Mouse (Mus musculus): ENCODE measurements around the gene Magi2.

Gene Magi2

DNA sequence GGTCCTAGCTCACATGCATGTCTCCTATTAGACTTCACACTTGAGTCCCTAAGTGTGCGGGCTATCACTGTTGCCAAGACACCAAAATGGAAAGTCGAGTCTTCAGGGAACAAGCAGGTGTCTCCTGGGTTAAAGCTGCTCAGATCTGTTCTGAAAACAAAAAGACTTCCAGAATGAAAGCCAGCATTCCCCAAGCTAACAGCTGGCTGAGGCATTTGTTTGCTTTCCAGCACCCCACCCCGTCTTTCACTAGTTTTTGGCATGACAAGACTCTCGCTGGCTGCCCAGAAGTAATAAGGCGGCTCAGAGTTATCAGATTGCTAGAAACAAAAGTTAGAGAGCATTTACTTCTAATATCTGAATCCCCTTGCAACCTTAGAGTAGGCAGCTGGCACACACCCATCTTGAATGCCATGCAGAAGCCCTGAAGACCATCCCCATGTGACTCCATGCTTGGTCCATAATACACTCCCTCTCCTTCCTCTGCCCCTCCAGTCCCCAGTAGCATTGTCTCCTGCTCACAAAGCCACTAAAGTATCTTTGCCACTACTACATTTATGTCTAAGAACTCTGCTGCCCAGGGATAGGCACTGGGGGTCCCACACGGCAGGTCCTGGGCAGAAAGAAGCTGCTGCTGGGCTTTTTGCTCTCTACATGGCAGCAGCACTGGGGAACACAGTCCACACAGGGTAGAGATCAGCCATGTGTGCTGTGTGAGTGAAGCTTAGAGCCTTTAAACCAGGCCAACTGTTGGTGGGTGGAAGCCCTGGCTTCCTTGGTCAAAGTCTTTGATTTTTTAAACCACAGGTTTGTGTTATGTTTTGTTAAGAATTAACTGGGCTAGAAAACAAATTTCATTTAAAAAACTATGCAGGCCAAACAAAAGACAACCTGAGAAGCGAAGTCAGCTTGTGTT, 1394.0 kb downstream of the Magi2 start:
- DNase-seq: peak; percentile 15 to 33

DNA sequence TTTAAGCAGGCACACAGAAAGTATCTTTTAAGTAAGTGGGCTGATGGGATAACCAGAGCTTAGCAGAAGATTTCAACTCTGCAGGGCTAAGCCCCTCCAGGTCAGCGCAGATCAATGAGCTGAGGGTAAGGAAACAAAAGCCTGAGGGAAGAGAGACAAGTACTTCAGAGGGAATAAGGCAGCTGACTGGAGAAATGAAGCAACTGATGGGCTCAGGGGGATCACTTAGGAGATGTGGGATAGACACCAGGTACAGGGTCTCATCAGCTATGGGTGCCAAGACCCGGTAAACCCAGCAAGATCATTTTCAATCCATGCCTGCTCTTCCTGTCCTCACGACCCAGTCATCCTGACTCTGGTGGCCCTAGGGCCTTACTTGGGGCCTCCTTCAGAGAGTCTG, 1395.6 kb downstream of the Magi2 start:
- no peak for DNase-seq

DNA sequence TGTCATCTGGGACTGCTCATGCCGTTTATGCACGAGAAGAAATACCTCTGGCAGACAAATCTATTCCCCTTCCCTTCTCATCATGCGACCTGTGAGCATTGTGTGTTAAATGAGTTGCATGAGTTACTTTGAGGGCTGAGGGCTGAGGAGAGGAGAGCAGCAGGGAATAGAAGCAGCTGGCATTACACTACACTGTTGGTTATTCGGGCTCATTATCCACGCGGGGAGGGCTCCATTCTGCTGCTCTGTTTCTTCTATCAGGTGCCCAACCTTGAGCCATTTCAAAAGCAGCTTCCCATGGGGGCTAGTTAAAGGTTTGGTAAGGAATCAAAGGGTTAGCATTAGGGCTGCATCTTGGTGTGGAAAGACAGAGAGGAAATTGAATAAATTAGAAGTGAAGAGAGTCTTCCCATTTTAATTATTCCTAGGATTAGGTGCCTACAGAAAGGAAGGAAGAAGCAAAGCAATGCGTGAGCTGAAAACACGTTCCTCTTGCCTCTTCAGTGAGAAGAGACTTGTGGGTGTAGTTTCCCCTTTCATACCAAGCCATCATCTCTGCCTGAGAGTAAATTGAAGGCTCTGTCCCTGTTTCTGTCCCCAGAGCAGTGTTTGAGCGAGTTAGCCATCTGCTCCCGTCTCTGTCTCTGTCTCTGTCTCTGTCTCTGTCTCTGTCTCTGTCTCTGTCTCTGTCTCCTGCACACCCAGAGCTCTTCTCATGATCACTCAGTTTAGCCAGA, 1396.2 kb downstream of the Magi2 start:
- no peak for DNase-seq

DNA sequence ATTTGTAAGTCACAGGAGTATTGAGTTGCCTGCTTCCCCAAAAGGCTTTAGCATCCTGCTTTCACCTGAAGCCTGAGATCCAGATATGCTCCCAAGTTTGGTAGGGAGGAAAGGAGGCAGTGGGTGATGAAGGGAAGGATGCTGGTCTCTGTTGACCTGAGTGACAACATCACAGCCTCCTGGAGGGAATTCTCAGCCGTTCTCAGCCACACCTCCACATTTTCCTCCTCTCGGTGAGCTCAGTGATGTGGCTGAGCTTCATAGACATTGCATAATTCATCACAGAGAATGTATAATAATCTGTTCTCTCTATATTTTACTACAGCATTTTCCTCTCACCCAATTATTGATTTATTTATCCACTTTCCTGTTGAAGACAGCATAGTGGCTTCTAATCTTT, 1398.3 kb downstream of the Magi2 start:
- no peak for DNase-seq

DNA sequence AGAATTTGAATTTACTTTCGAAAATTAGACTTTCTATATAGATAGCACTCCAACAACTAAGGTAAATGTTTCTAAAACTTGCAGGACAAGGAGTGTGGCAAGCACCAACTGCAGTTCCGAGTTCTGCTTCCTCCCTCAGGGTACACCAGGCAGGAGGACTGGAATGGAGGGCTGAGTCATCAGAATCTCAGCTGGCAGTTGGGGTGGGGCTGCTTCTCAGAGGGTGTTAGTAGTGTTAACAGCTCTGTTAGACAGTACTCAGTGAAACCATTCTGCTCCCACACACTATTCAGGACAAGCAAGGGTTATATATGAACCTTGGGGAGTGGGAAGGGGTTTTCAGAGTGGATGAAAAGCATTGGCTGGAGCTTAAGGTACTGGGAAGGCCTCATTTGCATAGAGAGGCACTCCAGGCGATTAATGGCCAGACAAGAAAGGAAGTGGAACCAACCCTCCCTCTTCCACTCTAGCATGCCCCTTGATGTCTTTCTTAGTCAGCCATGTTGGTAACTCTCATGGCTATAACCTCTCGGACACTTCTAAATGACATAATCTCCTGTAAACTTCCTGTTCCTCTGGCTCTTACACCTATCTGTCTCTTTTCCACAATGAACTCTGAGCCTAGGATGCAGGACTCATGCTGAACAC, 1402.2 kb downstream of the Magi2 start:
- DNase-seq: no peak

DNA sequence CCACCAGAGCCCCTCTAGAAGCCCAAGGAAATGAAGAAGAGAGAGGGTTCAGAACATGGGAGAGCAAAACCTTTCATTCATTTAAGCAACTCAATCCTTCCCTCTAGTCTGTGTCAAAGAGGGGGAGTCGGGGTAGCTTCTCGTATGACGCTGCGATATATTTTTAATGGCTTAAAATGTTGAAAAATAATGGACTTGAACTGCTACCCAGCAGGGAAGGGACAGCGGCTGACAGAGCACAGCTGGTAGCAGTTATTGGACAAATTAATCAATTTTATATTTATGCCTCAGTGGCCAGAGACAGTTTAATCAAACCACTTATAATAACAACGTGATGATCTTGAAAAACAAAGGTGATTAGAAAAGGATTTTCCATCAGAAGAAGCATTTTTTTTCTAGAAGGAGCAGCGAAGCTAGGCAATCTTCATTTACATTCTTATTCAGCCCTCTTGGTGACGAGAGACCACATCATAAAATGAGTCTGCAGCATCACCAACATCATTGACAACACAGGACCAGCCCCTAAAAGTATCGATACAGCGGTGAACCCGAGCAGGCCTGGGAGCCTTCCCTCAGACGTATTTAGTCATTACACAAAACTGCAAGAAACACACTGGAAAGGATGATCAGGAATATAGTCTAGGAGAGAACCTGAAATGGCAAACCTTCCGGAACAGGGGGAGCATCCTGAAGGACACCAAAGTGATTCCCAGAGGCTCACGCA, 1407.4 kb downstream of the Magi2 start:
- DNase-seq: no peak

- no peak for DNase-seq
These were observed 1408.0 kb downstream of the Magi2 start for GRCm38 (mm10) chr5:20634822-20635221.

GRCm38 (mm10) chr5:20637300-20637989, 1410.6 kb downstream of the Magi2 start:
- DNase-seq: peak in 1 of 2 experiments; percentile 19

DNA sequence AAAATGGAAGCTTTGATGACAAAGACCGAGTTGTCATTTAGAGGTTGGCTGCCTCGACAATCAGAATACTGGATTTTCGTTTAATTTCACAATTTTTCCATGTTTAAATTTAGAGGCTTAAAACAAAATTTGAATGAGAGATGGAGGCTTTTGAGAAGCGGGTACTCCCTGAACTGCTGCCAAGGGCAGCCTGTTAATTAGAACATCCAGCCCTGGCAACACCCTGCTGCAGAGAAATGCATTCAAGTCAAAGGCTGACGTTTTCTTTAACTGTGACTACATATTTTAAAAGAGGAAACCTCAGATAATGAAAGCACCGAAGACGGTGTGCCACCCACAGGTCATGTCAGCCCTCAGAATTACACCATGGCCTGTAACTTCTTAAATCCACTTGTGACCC, 1415.4 kb downstream of the Magi2 start:
- no peak for DNase-seq

DNA sequence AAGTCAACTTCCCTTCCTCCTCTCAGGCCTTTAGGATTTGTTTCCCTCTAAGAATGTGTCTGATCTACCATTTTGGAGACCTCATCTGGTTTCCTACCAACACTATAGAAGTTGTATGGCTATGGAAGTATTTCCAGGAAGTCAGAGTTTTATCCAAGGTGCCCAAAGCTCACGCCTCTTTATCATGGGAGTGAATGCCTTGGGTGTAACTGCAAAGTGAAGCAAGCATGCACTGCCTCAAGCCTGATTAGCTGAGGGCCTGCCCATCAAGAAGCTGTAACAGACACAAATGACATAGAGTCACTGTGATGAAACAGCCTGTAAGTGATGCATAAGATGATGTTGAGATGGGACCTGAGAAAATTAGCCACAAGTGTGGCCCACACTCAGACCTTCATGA, 1416.9 kb downstream of the Magi2 start:
- DNase-seq: no peak

DNA sequence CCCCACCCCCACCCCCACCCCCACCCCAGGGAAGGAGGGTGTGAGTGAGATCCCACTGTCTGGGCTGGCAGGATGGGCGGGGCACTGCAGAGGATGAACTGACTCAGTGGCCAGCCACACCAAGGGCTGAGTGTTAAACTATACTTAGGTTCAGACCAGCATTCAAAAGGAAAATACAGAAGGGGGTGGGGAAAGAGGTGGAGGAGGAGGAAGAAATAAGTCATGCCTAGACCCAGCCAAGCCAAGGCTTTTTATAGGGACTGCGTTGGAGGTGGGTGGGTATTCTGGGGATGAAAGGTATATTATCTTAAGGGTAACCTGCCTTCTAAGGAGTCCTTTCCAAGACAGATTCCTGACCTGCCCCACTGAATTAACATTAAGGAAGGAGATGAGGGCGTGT, 1420.1 kb downstream of the Magi2 start:
- no peak for DNase-seq

DNA sequence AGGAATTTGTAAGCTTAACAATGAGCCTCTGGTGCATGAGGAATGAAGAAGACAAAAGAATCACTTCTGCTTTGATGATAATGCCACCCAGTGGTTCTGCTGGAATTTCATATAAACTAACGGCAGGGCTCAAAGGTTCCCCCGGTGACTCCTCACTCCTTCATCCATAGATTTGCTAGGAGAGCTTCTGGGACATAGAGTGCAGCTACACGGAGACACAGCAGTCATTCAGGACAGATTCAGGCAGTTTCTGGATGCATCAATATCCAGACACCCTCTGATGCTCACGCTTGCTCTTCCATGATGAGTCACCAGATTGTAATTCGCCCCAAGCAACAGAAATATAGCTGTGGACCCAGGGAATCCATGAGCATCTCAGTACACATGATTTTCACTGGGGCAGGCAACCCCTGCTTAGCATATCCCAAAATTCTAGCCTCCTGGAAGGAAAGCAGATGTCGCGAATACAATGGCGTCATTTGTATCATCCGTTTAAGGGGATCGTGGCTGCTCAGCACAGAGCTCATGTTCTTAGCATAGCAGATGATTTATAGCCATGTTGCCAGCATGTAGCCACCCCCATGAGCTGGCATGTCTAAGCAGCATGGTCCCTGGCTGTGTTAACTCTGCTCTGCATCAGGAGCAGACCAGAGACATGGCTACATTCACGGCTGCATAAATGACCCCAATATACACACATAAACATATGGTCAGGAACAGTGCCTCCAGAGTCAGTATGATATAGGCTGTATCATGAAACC, 1426.8 kb downstream of the Magi2 start:
- no peak for DNase-seq

DNA sequence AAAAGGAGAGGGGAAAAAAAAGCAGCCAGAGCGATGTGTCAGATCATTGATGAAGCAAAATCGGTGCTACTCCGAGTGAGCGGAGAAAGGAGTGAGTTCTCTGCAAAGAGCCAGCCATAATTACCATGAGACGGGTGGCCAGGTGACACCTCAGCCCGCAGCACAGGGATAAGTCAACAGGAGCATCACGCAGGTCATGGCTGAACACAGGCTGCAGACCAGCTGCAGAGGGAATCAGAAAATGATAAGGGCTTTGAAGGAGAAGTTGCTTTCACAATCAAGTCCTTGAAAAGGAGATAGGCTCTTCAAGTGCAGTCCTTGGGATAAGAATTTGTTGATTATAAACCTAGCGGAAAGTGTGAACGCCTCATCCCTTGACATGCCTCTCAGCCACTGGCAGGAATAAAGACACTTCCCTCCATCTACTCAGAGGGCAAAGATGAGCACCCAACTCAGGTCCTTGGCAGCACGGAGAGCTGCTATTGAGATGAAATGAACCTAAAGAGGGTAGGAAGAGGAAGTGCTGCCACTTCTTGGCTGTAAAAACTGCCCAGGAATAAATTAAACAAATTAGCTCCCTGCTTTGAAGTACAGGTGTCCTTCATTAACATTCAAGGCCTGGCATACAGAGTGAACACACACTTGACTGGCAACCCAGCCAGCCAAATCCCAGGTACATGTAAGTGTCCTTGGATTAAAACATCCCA, 1428.1 kb downstream of the Magi2 start:
- DNase-seq: no peak

DNA sequence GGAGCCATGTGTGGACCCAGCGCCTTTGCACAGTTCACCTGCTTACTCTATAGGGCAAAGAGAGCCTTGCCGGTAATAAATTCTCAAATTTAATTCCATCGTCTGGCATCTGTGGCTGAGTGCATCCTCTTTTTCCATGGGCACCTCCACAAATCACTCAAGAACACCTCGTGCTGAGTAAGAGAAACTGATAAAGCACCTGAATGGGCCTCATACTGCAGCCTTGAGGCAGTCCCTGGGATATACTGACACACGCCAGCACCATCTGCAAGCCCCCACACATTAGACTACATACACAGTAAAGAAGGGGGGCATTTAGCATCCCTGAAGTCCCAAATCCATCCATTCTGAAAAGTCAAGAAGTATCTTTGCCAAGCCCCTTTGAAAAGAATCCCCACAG, 1430.2 kb downstream of the Magi2 start:
- DNase-seq: no peak

DNA sequence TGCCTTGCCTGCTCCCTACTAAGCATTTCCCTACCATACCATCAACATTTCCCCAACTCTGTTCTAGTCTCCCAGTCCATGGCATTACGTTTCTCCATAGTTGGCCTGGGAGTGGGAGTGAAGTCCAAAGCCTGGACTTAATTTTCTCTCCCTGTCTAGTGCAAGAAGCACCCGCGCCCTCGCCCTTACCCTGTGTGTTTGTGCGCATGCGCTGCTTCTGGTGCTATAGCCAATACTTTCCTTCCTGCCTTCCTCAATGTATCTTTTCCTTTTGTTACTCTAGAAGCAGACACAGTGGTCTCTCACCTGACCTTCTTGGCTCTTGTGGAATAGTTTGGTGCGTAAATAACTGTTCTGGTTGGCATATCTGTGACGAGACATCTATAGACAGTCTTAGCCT, 1440.8 kb downstream of the Magi2 start:
- no peak for DNase-seq

GRCm38 (mm10) chr5:20668736-20669355, 1442.0 kb downstream of the Magi2 start:
- no peak for DNase-seq

DNA sequence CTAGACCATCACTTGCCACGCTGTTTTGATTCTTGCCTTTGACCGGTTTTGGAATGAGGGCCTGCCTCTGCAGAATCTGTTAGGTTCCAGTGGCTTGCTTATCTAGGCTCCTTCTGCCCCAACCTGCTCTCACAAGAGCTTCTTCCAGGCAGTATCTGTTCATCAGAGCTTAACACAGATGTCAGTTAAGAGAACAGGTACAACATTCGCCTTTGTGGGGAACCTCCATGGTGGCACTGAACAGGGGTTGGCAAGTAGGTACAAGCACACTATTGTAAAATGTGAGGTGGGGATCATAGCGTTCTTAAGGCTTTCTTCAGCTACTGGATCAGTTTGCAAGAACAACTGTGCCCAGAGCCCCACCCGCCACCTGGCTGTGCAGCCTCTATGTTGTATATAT, 1442.6 kb downstream of the Magi2 start:
- no peak for DNase-seq

- DNase-seq: no peak
These were observed 1445.0 kb downstream of the Magi2 start for GRCm38 (mm10) chr5:20671826-20672225.

DNA sequence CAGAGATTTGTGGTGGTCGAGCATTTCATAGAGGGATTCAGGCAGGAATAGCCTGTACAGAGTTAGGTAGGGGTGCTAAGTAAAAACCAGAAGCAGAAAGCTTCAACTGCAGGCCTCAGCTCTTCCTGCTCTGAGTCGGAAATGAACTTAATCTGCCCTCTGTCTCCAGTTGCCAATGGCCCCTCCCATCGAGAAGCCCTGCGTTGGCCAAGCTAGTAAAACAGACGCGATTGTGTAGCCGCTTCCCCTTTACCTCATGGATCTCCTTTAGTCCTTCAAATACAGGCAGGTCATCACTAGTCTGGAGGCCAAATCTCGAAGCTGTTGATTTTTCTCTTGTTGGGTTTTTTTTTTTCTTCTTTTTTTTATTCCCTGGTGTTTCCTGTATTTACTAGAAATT, 1447.7 kb downstream of the Magi2 start:
- DNase-seq: no peak

- no peak for DNase-seq
These were observed 1448.4 kb downstream of the Magi2 start for GRCm38 (mm10) chr5:20675163-20675665.
